Mouse (Mus musculus) kidney, adult 11 months (tissue): ENCODE measurements around the gene Slc9a9.

ENCODE experiments used
- DNase-seq: peaks from one replicate; pipeline ENCODE4 v3.0.0; 2022

The Slc9a9 gene

DNA sequence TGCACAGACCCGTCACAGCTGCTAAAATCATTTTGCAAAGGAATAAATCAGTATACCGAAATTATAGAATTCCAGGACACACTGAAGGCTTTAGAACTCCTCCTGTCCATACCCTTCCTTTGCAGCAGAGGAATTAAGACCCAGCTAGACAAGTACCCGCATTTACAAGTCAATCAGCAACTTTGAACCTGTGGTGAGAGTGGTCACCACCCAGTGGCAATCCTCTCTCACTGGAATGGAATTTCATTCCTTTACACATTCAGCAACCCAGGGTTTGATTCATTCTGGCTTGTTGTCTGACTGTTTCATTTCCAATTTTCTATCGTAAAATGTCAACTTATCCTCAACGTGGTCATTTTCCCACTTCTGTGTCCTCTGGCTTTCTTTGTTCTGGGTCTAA, 67.5 kb downstream of the Slc9a9 start:
- no peak for DNase-seq

DNA sequence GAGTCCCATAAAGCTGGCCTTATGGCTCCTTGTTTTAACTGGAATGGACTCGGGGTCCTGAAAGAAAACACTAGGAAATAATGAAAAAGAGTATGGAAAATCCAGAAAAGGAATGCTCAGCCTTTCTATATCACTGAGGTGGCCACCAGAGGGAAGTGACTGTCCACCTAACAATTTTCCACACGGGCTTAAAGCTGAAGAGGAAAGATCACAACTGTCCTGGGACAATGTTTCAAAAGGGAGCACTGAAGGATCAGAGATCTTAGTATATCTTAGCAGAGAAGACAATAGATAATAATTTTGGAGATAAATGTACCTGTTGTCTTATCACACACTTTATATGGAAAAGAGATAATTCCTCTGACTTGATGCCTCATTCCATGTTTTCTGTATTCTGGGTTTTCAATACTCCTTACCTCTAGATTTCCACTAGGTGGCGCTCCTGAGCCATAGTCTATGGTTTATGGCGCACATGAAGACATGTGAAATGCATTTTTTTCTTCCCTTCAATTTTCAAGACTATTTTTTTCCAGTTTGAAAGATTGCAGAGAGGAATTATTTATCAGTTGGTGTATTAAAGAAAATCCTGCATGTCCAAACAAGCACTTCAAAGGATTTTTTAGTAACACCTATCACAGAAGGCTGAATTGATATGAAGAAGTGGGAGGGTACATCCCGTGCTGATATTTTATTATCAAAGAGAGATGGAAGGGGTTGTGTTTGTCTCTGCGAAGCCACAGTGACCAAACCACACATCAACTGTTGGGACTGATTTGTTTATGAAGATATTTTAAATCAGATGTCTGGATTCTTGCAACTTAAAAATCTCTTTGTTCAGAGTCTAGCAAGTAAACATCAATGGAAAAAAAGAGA, 69.1 kb downstream of the Slc9a9 start:
- DNase-seq = no peak

DNA sequence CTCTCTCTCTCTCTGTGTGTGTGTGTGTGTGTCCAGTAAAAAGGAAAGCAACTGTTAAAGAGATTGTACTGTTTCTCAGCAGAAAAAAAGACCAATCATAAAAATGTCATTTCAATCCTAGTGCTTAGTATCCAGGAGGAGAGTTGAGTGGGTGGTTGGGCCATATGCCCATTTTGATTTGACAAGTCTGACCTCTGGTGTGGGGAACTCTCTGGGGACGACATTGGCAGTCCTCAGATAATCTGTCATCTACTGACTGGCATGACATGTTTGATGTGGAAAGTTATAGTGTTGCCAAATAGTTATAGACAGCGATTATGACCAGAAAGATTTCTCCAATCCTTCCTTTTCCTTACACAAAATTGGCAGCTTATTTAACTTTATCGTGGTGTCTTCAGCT, 71.1 kb downstream of the Slc9a9 start:
- DNase-seq = no peak

DNA sequence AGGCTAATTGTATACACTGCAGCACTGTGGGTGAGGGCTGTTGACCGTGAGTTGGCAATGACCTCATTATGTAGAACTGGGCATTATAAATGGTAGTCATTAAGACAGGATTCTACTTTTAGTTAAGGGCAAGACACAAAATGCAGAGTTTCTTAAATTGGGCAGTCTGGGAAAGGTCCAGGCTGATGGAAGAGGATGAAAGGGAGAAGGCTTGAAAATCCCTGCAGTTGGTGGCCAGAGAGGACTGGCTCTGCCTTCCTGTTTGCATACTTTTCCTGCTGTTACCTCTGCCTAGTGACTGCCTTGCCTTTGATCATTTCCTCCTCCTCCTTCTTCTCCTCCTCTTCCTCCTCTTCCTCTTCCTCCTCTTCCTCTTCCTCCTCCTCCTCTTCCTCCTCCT, 73.6 kb downstream of the Slc9a9 start:
- no peak for DNase-seq

GRCm38 (mm10) chr9:94748503-94748902, 78.8 kb downstream of the Slc9a9 start:
- DNase-seq = no peak

- DNase-seq = no peak
These were observed 80.5 kb downstream of the Slc9a9 start for GRCm38 (mm10) chr9:94750187-94750586.

DNA sequence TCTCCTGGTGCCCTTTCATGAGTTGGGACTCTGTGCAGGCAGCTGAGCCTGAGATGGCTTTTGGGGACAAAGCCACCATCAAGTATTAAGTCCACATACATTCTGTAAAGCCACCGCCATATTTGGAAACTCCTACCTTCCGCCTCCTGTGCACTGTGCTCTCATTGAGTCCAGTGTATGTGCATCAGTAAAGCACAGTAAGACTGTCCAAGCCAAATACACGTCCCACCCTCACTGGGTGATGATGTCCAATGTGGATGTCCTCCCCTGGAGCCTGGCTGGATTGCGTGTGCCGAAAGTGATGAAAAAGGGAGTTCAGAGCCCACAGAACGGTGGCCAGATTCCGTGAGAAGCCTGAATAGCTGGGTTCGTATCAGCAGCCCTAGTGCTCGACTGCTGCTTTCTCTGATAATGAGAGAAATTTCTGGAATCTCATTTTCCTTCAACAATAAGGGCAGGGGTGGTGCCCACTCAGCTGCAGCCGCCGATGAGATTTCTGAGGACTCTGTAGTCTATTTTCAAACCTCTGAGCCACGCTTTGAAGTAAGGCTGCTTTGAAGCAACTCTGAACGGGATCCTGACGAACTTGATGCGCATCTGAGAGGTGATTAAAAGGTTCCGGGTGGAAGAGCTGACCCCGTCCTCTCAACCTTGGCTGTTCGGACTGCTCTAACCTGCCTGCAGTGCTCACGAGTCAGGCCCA, 81.4 kb downstream of the Slc9a9 start:
- DNase-seq = no peak

GRCm38 (mm10) chr9:94751638-94752021, 81.9 kb downstream of the Slc9a9 start:
- no peak for DNase-seq

DNA sequence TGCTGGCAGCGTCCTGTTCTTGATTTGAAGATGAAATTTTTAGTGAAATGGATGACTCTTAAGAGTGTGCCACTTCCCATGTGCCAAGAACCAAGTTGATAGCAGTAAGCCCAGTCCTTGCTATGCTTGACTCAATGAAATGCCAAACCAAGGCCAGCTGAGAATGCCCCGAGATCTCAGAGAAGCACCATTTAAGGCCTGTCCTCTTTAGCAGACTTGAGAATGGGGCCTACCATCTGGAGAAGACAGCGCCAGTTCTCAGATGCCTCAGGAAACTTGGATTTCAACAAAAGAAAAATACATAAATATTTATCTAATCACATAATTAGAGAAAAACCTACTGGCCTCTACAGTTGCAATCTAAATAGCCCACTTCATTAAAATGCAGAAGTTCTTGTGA, 82.4 kb downstream of the Slc9a9 start:
- no peak for DNase-seq

GRCm38 (mm10) chr9:94759904-94760303, 90.2 kb downstream of the Slc9a9 start:
- DNase-seq = no peak

- DNase-seq = no peak
These were observed 98.4 kb downstream of the Slc9a9 start for GRCm38 (mm10) chr9:94768114-94768513.

DNA sequence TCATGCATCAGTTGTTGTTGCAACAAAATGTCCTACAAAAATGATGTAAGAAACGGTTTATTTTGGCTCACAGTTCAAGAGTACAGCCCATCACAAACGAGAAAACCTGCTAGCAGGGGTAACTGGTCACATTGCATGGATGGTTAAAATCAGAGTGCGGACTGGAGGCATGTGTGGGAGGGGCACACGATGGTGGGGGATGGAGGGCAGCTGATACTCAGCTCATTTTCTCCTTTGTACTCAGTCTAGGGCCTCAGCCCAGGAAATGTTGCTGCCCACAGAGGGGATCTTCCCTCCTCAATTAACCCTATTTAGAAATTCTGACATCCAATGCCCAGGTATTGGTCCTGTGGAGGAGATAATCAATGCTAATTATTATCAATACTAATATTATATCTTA, 98.8 kb downstream of the Slc9a9 start:
- DNase-seq = no peak

DNA sequence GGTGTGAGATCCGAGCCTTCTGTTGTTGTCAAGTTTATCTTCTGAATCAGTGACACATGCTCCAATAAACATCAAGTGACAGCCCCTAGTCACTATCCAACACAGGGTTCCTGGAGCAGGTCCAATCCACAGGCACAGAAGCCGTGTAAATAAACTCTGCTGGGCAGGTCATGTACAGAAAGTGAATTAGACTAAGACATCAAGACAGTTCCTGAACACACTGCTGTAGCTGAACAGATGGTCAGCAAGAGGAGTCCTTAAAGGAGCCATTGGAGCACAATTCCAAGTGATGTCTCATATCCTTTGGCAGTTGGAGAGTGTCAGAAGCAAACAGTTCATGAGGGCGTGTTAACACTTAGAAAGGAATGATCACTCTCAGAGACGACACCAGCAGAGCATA, 103.6 kb downstream of the Slc9a9 start:
- DNase-seq = no peak

- no peak for DNase-seq
These were observed 118.6 kb downstream of the Slc9a9 start for GRCm38 (mm10) chr9:94788261-94788660.

DNA sequence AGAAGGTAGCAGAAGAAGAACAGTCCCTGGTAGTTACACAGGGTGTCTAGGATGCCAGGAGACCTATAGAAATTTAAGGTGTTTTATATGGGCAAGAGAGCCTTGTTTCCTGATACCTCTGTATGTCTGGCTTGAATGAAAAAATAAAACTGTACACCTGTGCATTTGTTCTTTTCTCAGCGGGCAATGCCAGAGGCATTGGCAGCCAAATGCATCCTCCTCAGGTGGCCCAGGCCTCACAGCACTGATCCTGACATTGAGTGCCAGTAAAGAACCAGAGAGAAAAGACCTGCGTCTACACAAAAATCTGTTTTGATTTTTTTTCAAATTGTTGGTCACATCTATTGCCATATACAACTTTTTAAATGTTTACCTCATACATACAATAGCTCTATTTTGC, 121.3 kb downstream of the Slc9a9 start:
- DNase-seq = no peak

- DNase-seq = no peak
These were observed 133.4 kb downstream of the Slc9a9 start for GRCm38 (mm10) chr9:94803073-94803472.

DNA sequence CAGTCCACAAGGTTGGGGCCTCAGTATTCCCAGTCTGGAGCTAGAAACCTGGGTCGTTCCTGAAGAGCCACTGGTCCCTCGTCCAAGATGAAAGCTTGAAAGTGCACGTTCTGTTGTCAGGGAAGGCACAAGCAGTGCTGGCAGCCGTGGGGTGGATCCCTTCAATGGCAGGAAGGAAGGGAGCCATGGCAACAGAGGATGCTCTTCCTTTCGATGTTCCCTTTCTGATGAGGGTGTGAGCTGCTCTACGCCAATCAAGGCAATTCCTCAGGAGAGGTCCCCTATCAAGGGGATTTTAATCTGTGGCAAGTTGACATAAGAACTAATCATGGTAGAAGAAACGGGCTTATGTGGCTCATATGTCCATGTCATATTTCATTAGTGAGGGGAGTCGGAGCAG, 135.8 kb downstream of the Slc9a9 start:
- DNase-seq = no peak

- no peak for DNase-seq
These were observed 145.8 kb downstream of the Slc9a9 start for GRCm38 (mm10) chr9:94815518-94815917.

- no peak for DNase-seq
These were observed 151.6 kb downstream of the Slc9a9 start for GRCm38 (mm10) chr9:94821268-94821667.

DNA sequence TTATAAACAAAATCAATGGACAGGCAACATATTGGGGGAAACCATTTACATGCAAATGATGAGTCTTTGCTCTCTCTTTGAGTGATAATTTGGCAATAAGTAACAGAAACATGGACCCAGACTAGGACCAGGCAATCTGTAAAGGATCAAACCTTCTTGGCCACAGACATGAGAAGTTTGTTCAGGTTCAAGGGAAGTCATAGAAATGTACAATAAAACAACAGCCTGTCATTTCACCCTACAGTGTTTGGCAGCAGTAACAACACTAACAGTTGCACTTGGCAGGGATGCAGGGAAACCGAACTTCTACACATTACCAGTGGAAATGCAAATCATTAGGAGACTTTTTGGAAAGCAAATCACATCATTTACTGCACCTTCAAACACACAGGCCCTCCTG, 164.1 kb downstream of the Slc9a9 start:
- no peak for DNase-seq

- no peak for DNase-seq
These were observed 167.7 kb downstream of the Slc9a9 start for GRCm38 (mm10) chr9:94837384-94837783.

- DNase-seq = no peak
These were observed 168.8 kb downstream of the Slc9a9 start for GRCm38 (mm10) chr9:94838479-94839031.

DNA sequence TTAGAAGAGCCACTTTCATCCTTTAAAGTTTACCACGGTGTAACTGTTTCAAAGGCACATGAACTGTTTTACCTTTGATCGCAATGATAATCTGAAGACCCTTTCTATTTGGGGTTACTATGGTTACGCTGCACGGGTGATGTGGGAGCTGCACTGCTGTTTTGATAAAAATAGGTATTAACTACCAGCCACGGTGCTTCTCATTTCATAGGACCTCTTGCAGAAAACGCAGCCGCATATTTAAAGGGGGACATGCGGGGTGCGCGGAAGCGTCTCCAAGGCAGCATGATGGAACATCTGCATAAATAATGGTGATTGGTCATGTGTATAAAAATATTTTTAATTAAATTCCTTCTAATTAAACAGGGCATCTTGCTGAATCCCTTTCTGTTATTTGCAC, 169.5 kb downstream of the Slc9a9 start:
- no peak for DNase-seq

- no peak for DNase-seq
These were observed 170.7 kb downstream of the Slc9a9 start for GRCm38 (mm10) chr9:94840398-94840797.
